Mouse (Mus musculus): ENCODE data around the gene Nhlrc1. TPM values are rescaled to one million over a fixed set of nuclear protein-coding genes. Genes with fewer than 3 reads are reported as not detected.

The Nhlrc1 gene
- 4.4 and 5.3 TPM in 2 replicates for polyA plus RNA-seq (2012; rRNA removed)

DNA sequence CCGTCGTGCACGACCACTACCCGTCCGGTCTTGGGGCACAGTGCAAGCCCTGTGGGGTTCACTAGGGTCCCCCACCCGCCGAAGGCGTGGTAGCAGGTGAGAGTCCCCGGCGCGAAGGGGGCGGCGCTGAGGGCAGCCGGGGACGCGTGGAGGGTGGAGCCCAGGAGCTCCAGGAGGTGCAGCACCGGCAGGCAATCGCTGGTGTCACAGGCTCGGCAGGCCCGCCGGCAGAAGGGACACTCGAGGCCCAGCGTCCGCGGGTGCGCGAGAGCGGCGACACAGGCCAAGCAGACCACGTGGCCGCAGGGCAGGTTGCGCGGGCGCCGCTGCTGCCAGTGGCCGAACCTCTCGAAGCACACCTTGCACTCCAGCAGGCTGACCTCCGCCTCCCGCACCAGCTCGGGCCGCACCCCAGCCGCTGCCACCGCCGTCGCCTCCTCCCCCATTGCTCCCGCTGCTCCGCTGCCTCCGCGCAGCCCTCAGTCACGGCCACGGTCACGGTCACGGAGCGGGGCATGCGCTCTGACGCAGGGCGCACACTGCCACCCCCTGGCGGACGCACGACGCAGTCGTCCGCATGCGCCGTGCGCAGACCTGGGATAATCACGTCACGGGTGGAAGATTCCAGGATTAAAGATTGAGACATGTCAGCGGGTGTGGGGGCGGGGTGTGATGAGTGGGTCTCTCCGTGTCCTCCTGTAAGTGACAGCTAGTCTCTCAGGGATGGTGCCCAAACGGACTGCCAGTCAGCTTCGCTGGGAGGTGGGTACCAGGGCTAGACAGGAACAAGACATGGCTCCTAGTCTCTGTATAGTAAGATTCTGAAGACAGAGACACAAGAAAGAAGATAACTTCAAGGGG is at the start of gene Nhlrc1:
TSS of gene Nhlrc1 (minus strand) at position 517 of the 861 bp plus-strand sequence.
- DNase-seq (ENCODE audit: low spot score) = peak; percentile 70

DNA sequence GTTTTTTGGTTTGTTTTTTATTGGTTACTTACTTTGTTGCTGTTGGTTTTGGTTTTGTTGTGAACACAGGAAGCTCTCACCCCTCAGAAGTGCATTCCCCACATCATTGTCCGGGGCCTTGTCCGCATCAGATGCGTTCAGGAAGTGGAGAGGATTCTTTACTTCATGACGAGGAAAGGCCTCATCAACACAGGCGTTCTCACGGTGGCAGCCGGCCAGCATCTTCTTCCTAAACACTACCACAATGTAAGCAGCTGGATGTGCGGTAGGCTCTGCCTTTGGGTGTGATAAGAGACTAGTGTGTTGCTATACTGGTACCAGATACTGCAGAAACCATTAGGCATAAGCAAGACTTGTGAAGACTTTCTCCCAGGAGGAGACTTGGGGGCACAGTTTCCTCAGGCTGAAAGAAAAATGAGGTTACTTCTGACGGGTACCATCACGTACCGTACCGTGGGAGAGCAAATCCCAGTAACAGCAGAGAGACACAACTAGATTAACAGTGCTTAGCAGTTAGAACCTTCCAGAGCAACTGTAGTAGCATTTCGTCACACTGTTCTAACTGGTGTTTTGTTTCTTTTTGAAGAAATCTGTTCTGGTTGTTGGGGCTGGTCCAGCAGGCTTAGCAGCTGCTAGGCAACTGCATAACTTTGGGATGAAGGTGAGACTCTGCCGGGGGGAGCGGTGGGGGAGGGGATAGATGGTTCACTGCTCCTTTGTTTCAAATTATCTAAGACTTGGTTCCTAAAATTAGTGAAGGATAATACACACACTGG is 49.5 kb upstream of the Nhlrc1 start:
- no peak for DNase-seq (ENCODE audit: low spot score)

DNA sequence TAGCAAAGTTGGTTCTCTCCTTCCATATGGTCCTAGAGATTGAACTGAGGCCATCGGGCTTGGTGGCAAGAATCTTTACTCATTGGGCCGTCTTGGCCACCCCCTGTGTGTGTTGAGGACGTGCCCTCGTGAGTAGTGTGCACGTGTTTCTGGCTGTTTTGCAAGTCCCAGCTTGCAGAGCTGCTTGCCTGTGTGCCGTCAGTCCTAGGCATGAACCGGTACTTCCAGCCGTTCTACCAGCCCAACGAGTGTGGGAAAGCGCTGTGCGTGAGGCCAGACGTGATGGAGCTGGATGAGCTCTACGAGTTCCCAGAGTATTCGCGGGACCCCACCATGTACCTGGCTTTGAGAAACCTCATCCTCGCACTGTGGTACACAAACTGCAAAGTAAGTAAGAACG is 48.1 kb upstream of the Nhlrc1 start:
- peak; percentile 45 for DNase-seq (ENCODE audit: low spot score)

DNA sequence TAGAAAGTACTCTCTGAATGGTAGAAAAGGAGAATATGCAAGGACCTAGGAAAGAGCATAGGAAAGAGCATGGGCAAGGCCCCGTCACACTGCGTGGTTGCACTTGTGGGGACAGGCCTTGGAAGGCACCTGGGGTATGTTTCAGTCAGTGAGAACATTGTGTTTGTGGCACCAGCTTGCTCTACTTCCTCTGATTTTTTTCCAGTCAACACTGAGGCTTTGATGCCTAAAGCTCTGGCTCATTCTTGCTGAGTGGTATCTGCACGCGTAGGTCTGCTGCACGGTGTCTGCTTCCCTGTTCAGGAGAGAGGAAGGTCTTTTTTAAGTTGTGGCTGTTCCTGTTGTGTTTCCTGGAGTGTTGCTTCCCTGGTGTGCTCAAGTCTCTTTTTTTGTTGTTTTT is 42.1 kb upstream of the Nhlrc1 start:
- DNase-seq (ENCODE audit: low spot score) = no peak

DNA sequence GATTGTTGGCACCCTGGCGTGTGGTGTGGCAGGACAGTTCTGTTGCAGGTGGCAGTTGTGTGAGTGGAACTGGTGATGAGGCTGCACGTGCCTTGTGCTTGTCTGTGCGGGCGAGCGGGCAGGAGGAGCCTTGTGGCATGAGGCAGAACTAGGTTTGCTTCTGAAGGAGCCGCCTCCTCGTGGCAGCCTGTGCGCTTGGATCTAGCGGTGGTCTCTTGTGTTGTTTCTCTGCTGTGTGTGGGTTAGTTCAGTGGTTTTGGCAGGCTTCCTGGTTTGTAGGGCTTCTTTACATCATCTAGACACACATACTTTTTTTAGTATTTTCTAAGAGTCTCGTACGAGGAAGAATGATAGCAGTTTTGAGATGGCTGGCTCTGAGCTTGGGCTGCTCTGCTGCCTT is 41.5 kb upstream of the Nhlrc1 start:
- no peak for DNase-seq (ENCODE audit: low spot score)

DNA sequence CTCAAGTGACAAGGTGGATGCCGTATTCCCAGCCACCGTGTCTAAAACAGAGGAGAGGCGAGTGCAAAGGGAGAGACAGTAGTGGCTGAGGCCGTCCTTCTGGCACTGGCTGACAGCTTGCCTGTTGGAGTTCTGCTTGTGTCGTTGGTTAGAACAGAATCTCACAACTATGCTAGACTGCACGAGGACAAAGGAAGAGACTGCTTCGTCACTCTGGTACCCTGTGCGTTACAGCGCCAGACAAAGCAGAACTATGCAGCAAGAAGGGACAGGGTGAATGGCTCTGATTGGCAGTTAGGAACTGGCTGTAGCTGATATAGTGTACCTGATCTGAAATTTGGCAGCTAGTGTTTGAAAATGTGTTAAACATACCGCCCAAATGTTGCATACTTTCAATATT is 39.3 kb upstream of the Nhlrc1 start:
- no peak for DNase-seq (ENCODE audit: low spot score)

DNA sequence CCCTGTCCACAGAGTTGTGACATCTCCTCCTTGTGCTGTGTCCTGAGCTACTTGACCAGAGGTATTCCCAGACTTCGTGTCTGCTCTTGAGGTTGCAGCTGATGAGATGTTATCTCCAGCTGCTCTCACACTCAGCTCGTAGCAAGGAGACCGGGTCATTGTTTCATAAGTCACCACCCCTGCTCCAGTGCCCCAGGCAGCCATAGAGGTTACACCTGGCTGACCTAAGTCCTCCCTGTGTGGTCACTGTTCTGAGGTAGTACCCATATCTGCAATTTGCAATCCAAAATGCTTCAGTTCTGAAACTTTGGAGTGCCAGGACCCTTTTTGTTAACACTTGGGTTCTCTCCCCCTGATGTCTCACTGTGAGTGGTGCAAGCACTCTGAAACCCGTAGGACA is 35.4 kb upstream of the Nhlrc1 start:
- no peak for DNase-seq (ENCODE audit: low spot score)

DNA sequence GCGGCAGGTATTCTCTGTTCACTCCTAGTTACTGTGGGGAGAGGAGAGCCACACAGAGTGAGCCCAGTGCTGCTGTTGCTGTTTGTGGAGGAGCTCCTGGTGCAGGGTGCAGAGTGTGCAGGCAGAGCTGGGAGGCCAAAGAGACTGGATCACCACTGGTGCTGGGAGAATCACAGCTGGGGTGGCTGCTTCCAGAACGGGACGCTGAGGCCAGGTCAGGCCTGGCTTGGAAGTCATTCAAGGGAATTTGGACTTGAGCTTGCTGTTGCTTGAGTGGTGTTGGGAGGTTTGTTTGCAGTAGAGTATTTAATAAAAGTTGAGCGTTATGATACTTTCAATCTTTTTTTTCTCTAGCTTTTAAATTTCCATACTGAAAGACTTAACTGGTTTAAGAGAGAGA is 33.3 kb upstream of the Nhlrc1 start:
- no peak for DNase-seq (ENCODE audit: low spot score)

DNA sequence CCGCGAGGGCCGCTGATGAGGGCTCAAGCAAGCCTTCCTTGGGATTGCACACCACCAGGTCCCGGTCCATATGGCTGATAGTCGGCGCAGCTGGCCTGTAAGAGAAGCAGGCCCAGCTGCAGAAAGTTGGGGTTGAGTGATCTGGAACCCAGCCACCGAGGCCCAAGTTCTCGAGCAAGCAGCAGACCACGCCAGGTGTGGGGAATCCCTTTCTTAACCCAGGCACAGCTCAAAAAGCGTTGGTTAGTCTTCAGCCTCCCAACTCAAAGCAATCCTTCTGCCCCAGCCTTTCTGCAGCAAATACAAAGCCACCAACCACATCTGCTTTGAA is 29.9 kb upstream of the Nhlrc1 start, which contains the start of gene Tpmt:
TSS of gene Tpmt (minus strand) at position 121 of the 331 bp plus-strand sequence.
- DNase-seq (ENCODE audit: low spot score) = no peak

DNA sequence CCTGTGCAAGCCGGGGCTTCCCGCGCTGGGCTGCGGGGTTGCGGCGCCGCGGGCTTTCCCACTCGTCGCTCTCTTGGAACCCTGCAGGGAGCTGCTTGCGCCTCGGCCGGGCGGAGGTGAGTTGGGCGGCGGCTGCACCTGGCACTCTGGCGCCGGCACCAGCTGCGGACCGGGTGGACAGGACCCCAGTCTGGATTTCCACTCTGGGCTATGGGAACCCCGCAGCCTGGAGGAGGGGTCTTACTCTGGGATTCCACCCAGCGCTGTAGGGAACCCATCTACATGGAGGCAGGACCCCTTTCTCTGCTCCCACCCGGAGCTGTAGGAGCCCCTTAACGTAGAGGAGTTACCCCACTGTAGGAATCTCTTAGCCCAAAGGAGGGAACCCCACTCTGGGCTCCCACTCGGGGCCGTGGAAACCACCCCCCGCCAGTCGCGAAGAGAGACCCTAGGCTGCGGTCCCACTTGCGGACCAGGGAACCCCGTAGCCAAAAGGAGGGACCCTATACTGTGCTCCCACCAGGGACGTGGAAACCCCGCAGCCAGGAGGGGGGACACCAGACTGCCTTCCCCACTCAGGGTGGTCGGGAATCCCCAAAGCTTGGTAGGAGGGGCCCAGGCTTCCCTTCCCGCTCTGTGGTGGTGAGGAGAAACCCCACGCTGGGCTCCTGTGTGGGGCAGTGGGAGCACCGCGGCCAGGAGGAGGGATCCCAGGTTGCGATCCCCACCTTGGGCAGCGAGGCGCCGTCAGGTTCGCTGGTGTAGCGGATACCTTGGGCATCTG is 29.4 kb upstream of the Nhlrc1 start:
- DNase-seq (ENCODE audit: low spot score) = peak; percentile 37

DNA sequence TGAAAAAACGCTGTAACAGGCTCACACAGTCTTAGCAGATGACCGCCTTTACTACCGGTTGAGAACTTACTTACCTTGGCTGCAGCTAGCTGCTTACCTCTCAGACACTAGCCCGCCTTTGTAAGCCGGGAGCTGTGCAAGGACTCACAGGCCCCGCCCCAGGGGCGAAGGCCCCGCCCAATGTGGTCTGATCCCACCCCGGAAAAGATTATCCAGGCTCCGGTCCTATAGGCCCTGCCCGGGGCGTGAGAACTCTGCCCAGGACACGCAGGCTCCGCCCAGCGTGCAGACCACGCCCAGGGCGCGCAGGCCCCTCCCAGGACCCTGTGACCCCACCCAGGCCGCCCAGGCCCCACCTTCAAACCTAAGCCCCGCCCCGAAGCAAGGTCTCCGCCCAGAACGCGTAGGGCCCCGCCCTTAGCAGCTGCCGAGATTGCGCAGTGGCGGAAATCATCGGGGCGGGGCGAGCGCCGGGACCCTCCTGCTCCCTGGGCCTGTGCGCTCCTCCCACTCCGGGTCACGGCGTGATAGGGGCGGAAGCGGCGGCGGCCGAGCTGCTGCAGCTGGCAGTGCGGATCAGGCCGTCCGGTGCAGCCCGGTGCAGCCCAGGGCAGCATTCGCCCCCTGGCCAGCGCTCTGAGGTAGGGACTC is 28.5 kb upstream of the Nhlrc1 start, which contains the start of gene Kdm1b:
TSS of gene Kdm1b (plus strand) at position 470 of the 651 bp plus-strand sequence.
- peak; percentile 97 for DNase-seq (ENCODE audit: low spot score)

DNA sequence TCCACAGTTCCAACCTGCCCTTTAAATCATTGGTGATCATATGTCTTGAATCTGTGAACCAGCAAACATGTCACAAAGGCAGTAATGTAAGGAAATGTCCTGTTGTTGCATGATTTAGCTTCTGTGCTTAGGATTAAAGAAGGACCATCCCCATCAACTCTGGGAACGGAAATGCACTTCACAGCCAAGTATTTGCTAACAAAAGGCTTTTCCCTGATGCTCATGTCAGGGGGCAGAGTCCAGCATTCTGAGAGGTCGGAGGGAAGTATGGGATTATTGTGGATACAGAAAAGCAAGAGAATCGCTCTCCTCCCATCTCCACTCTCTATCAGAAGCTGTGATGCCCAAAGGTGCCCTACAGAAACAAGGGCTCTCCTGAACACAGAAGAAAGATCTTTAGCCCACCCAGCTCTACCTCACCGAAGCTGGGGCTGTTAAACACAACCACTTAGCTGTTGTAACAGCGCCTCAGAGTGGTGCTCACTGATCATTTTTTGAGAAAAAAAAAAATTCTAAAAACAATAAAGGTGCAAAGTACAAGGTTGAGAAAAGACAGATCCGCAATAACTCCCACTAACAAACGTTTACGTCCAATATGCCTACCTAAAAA is 27.5 kb upstream of the Nhlrc1 start:
- no peak for DNase-seq (ENCODE audit: low spot score)

DNA sequence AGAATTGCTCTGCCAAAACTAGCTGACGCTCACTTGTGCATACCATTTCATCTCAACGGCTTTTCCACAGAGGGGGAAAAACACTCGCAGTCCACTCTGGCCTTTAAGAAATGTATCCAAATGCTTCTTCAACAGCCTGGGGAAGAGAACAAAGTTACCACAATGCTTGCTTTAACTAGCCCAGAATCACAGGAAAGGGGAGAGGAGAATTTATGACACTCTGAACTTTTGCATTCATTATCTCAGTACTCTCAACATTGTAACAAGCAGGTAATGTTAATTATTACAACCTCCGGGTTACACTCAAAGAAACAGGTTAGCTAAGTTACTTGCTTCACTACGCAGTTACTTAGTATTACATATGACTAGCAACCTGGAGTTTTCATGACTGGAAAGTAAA is 25.4 kb upstream of the Nhlrc1 start:
- no peak for DNase-seq (ENCODE audit: low spot score)

DNA sequence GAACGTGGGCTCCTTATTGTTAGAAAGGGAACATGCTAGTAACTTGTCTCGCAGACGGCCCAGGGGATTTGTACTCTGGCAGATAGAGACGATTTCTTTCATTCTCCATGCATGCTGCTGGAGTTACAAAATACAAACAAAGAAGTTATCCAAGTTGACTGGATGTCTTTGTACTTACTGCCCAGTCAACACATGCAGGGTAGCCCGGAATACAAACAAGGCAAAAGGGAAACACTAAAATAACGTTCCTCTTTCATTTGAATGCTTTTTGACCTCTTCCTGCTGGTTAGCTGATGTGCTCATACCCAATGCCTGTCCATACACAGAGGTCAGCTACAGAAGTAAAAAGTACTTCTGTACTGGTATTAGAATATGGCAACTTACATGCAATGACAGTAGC is 23.3 kb upstream of the Nhlrc1 start:
- DNase-seq (ENCODE audit: low spot score) = no peak

DNA sequence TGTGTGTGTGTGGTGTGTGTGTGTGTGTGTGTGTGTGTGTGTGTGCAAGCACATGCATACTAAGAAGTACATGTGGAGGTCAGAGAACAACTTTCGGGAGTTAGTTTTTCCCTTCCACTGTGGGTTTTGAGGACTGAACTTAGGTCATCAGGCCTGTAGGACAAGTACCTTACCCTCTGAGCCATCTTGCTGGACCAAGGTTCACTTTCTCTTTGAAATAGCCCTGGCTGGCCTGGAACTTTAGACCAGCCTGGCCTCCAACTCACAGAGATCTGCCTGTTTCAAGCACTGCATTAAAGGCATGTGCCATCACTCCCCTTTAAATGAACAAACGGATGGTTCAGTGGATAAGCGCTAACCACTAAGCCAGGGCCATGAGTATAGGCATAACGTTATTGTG is 19.0 kb upstream of the Nhlrc1 start:
- DNase-seq (ENCODE audit: low spot score) = no peak

DNA sequence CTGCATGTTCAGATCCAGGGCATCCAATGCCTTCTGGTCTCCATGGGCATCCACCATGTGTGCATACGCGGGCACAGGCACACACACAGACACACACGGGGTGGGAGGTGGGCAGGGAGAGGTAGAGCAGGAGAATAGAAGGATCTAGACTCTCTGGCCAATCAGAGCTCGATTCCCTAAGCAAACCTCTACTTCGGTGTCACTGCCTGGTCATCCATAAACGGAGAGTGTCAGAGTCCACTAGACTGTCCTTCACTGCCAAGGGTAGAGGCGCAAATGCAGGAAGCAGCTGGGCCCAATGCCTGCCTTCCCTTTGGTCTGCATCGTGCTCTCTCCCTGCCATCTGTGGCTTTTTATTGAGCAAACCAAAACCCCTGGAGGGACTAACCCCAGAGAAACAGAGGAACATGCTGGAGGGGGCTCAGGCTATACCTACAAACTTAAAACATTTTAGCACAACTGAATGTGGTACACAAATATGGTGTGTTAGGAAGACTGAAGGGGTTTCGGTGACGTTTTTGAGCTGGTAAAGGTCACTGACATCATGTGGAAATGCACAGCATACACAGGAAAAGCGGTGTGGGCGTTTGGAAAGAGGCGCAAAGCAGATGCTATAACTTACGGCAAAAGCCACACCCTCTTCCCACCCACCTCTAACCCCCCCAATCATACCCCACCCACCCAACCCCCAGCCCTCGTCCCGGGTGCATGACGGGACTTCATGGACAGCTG is 15.9 kb upstream of the Nhlrc1 start:
- DNase-seq (ENCODE audit: low spot score) = no peak

DNA sequence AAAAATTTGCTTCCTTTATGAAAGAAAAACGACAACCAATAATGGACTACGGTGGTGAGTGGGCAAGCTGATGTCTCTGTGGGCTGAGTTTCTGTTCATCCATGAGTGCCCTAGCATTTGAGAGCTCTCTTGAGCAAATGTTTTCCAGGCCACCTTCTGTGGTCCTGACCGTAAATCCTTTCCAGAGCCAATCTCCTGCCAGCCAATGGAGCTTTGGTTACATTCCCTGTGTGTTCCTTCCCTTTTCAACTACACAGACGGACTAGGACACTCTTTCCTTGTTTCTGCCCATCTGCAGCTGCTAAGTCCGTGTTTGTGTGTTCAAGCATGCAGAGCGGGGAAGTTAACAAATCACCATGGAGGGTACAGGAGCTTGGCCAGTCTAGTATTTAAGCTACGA is 6.1 kb upstream of the Nhlrc1 start:
- no peak for DNase-seq (ENCODE audit: low spot score)

DNA sequence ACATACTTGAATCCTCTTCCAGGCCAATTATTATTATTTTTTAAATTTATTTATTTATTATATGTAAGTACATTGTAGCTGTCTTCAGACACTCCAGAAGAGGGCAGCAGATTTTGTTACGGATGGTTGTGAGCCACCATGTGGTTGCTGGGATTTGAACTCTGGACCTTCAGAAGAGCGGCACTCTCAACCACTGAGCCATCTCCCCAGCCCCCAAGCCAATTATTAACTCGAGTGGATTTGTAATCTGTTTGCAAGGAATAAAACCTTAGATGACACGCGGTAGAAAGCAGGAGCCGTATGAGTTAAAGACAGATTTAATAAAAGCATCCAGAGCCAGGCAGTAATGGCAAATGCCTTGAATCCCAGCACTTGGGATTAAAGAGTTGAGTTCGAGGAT is 5.1 kb upstream of the Nhlrc1 start:
- DNase-seq (ENCODE audit: low spot score) = no peak

DNA sequence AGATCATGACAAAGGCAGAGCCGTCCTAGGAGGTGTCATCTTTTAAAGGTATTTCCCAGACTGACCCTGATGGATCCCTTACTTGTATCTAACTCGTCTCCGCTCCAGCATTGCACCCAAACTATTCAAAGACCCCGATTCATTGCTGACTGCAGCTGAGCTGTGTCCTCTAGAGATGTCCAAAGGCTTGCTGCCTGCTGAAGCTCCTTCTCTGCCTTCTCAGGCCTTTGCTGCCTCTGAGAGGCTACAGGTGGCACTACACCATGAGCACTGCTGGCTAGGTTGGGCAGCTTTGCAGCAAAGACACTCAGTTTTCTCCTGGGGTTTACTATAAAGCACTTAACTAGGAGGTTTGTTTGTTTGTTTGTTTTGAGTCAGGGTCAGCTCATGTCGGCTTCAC is 2.6 kb upstream of the Nhlrc1 start:
- peak; percentile 33 for DNase-seq (ENCODE audit: low spot score)

DNA sequence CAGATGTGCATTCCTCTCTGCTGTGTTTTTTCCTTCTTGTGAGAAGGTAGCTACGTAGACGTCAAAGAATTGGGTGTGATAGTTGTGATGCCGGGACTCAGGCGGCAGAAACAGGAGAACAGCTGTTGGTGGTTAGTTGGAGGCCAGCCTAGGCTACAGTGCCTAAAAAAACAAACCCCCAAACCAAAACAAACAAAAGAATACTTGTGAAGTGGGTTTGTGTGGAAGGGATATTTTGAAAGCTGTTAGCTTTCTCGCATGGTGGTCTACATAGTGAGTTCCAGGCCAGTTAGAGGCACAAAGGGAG is 498 bp upstream of the Nhlrc1 start:
- no peak for DNase-seq (ENCODE audit: low spot score)

DNA sequence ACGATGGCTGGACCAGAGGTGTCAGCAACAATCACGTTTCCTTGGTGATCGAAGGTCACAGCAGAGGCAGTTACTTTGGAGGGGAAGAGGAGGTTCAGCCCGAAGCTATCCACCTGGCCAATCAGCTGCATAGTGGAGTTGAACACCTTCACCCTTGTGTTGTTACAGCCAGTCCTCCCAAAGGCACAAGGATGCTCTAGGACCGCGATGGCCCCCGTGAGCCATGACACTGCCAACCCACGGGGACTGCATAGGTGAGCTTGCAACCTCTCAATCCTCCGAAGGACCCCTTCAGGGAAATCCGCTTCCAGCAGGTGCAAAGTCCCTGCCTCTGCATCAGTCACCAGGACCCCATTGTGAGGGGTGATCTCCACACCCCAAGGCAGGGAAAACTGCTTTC is 910 bp downstream of the Nhlrc1 start:
- no peak for DNase-seq (ENCODE audit: low spot score)

All from urinary bladder, adult 2 months (tissue).